ENCODE assay signal across 10 mouse cellular contexts in genomic region chr1:133421975-133422570, GRCm38 (mm10). TPM values are rescaled to one million over a fixed set of nuclear protein-coding genes. Genes with fewer than 3 reads are reported as not detected.
DNase-seq lines count a peak whose midpoint lies in the region; ATAC-seq and TF ChIP-seq lines count a peak whose summit lies in the region.
"Had no signal": no experiment of that assay in that cellular context is flagged by ENCODE, and none has a peak within 500 bp of the region (broad histone marks: within the 10 kb centered on the region; RNA-seq: fewer than 3 reads in every experiment).

No protein-coding gene starts in this region.

- WGBS in heart, adult 2 months: 35% methylated on average over 16 of the region's 16 CpGs
- WGBS in heart, postnatal 0 days: 50% methylated on average over 16 of the region's 16 CpGs
- WGBS in liver, embryonic 15.5 days (ENCODE audit: insufficient replicate concordance): 44% methylated on average over 16 of the region's 16 CpGs

- intact Hi-C loops in heart, adult 2 months (cut with DNase I): loop anchor here (1.0 to 5.0 kb wide), 2 partner anchors 37 to 290 kb away; partner anchors contain the start of gene Ppp1r15b

- DNase-seq in heart, adult 2 months: no peak
- no peak for DNase-seq in heart, adult 9 months (ENCODE audit: low spot score in 2 of 2)
- no peak for DNase-seq in heart, postnatal 0 days (ENCODE audit: low spot score)
- DNase-seq in T-cell, adult 2 months (ENCODE audit: low spot score): no peak
- DNase-seq in adrenal gland, postnatal 10 days: no peak

- H3K36me3 ChIP-seq in heart, adult 2 months (ENCODE audit: control insufficient read depth, insufficient read depth, low read length): no peaks in the 10 kb centered on the region
- H3K36me3 ChIP-seq in ES-Bruce4 (ENCODE audit: control insufficient read depth, insufficient read depth, low read length, poor library complexity, severe bottlenecking): no peaks in the 10 kb centered on the region
- H3K36me3 ChIP-seq in heart, postnatal 0 days (replicated peaks; ENCODE audit: control insufficient read depth, insufficient read depth, low read length): no peaks in the 10 kb centered on the region
- no peaks in the 10 kb centered on the region for H3K36me3 ChIP-seq in liver, embryonic 15.5 days (replicated peaks)

- no peak for TF ChIP-seq EP300 in heart, adult 2 months (IDR thresholded peaks at IDR 0.05; ENCODE audit: insufficient read depth, low read depth, low read length)
- no peak for TF ChIP-seq EP300 in ES-Bruce4 (IDR thresholded peaks at IDR 0.05; ENCODE audit: insufficient read depth, low read depth, low read length)
- TF ChIP-seq EP300 in heart, postnatal 0 days (IDR thresholded peaks at IDR 0.05; ENCODE audit: low read depth): no peak

- ATAC-seq in heart, postnatal 0 days (ENCODE audit: insufficient read depth, low read depth): no peak
- no peak for ATAC-seq in liver, embryonic 15.5 days (ENCODE audit: insufficient read depth)
- no peak for ATAC-seq in cerebellum, adult (ENCODE audit: insufficient number of reproducible peaks, low FRiP score, low TSS enrichment)

- TF ChIP-seq POLR2A in heart, adult 2 months (IDR thresholded peaks at IDR 0.05; ENCODE audit: insufficient read depth, low read depth, low read length): no peak
- no peak for TF ChIP-seq POLR2A in ES-Bruce4 (IDR thresholded peaks at IDR 0.05; ENCODE audit: insufficient read depth, low read length)

- H3K4me3 ChIP-seq in heart, adult 2 months: peak overlapping the region; percentile 91
- peak overlapping the region; percentile 96 for H3K4me3 ChIP-seq in ES-Bruce4 (ENCODE audit: low read depth, low read length)
- H3K4me3 ChIP-seq in heart, postnatal 0 days (ENCODE audit: low read depth, low read length): peak overlapping the region; percentile 79
- peak overlapping the region; percentile 59 for H3K4me3 ChIP-seq in liver, embryonic 15.5 days (replicated peaks)
- H3K4me3 ChIP-seq: myocyte had no signal

- peak; percentile 48 for TF ChIP-seq CTCF in heart, adult 2 months (IDR thresholded peaks at IDR 0.05)
- no peak for TF ChIP-seq CTCF in ES-Bruce4 (IDR thresholded peaks at IDR 0.05; ENCODE audit: low read depth, low read length)
- peak; percentile 22; the same call in 1 of the 2 replicates for TF ChIP-seq CTCF in heart, postnatal 0 days (IDR thresholded peaks at IDR 0.05; ENCODE audit: low read depth)

- H3K9ac ChIP-seq in heart, adult 2 months (ENCODE audit: low read depth, low read length): peak overlapping the region; percentile 61
- peak overlapping the region; percentile 89 for H3K9ac ChIP-seq in ES-Bruce4 (ENCODE audit: low read depth, poor library complexity, severe bottlenecking)
- no peak overlapping the region for H3K9ac ChIP-seq in heart, postnatal 0 days (replicated peaks; ENCODE audit: low read depth, low read length)
- H3K9ac ChIP-seq in liver, embryonic 15.5 days: no peak overlapping the region

- no peaks in the 10 kb centered on the region for H3K9me3 ChIP-seq in ES-Bruce4 (replicated peaks; ENCODE audit: control insufficient read depth, insufficient read depth, low read length, poor library complexity, severe bottlenecking)
- H3K9me3 ChIP-seq in heart, postnatal 0 days (replicated peaks; ENCODE audit: control insufficient read depth, low read length): no peaks in the 10 kb centered on the region
- no peaks in the 10 kb centered on the region for H3K9me3 ChIP-seq in liver, embryonic 15.5 days (replicated peaks)

- peaks cover 4% of the 10 kb centered on the region for H3K79me2 ChIP-seq in heart, adult 2 months (replicated peaks; ENCODE audit: control insufficient read depth, insufficient read depth, low read length)

- peaks cover 21% of the 10 kb centered on the region for H3K4me1 ChIP-seq in heart, adult 2 months (ENCODE audit: control insufficient read depth, insufficient read depth, low read length)
- H3K4me1 ChIP-seq in ES-Bruce4 (ENCODE audit: control insufficient read depth, insufficient read depth, low read length): peaks cover 2% of the 10 kb centered on the region
- H3K4me1 ChIP-seq in heart, postnatal 0 days (ENCODE audit: control insufficient read depth, insufficient read depth): peaks cover 15% of the 10 kb centered on the region; the same call in 1 of the 2 replicates
- H3K4me1 ChIP-seq in liver, embryonic 15.5 days (replicated peaks): peaks cover 21% of the 10 kb centered on the region

- H3K4me2 ChIP-seq in heart, postnatal 0 days (ENCODE audit: low read depth, low read length): peak overlapping the region; percentile 98
- H3K4me2 ChIP-seq in liver, embryonic 15.5 days: peak overlapping the region; percentile 71

- peak overlapping the region; percentile 95 for H3K27ac ChIP-seq in heart, adult 2 months
- no peak overlapping the region for H3K27ac ChIP-seq in ES-Bruce4 (ENCODE audit: insufficient read depth, low read length)
- H3K27ac ChIP-seq in heart, postnatal 0 days (ENCODE audit: low read depth): peak overlapping the region; percentile 90
- no peak overlapping the region for H3K27ac ChIP-seq in liver, embryonic 15.5 days (replicated peaks)

- H3K27me3 ChIP-seq in heart, adult 2 months (ENCODE audit: control insufficient read depth, insufficient read depth, low read length): no peaks in the 10 kb centered on the region
- H3K27me3 ChIP-seq in ES-Bruce4 (ENCODE audit: control insufficient read depth, insufficient read depth, low read length, poor library complexity, severe bottlenecking): no peaks in the 10 kb centered on the region
- H3K27me3 ChIP-seq in heart, postnatal 0 days (ENCODE audit: control insufficient read depth, insufficient read depth, low read length): peaks cover 12% of the 10 kb centered on the region; the same call in 1 of the 2 replicates
- peaks cover 73% of the 10 kb centered on the region for H3K27me3 ChIP-seq in liver, embryonic 15.5 days

RNA-seq across cellular contexts. Expression of gene Sox13, which starts 2.1 kb away (rescaled TPM):
- 10 to 100 TPM; 15.3 to 16.2 TPM for total RNA-seq in heart, adult 2 months (2021)
- polyA plus RNA-seq in heart, adult 2 months (2012; rRNA removed): 24.7 and 28.5 TPM in 2 replicates
- polyA plus RNA-seq in ES-Bruce4 (2011; ENCODE audit: insufficient read depth, insufficient read length, low read depth, missing spikeins): 22.8 and 25.0 TPM in 2 replicates
- total RNA-seq in heart, postnatal 0 days (2014; rRNA removed; ENCODE audit: low replicate concordance): 8.5 and 17.9 TPM in 2 replicates
- 3.0 and 3.3 TPM in 2 replicates for polyA plus RNA-seq in heart, postnatal 0 days (2015; fragmentation: Nextera tagmentation; extraction: Ambion mirVana)
- polyA plus RNA-seq in liver, embryonic 15.5 days (2015; fragmentation: Nextera tagmentation; extraction: Ambion mirVana): 1.6 and 1.9 TPM in 2 replicates
- total RNA-seq in adrenal gland, postnatal 10 days (2021): 10 to 100 TPM; 18.5 to 23.2 TPM

RNA-seq across cellular contexts. Expression of gene Etnk2, which starts 58.7 kb away (rescaled TPM):
- total RNA-seq in heart, adult 2 months (2021): under 1 TPM; 0.29 to 0.93 TPM
- 0.70 and 0.84 TPM in 2 replicates for polyA plus RNA-seq in heart, adult 2 months (2012; rRNA removed)
- 3.3 and 3.4 TPM in 2 replicates for polyA plus RNA-seq in ES-Bruce4 (2011; ENCODE audit: insufficient read depth, insufficient read length, low read depth, missing spikeins)
- total RNA-seq in heart, postnatal 0 days (2014; rRNA removed; ENCODE audit: low replicate concordance): 0.31 and 1.3 TPM in 2 replicates
- 0.41 and 0.97 TPM in 2 replicates for polyA plus RNA-seq in heart, postnatal 0 days (2015; fragmentation: Nextera tagmentation; extraction: Ambion mirVana)
- polyA plus RNA-seq in liver, embryonic 15.5 days (2015; fragmentation: Nextera tagmentation; extraction: Ambion mirVana): 11.3 and 14.2 TPM in 2 replicates
- total RNA-seq in adrenal gland, postnatal 10 days (2021): 10 to 100 TPM; 10.2 to 24.1 TPM
- total RNA-seq: granulocyte monocyte progenitor cell, adult 5-6 weeks had no signal

Comparison
In these comparisons a context has a peak if more than half of its experiments do, and no peak if none do; other contexts are left out.
1. H3K9ac ChIP-seq: peak in heart, adult 2 months (single experiment) and ES-Bruce4 (single experiment); none in heart, postnatal 0 days (single experiment) and liver, embryonic 15.5 days (single experiment).
2. H3K27ac ChIP-seq: peak in heart, adult 2 months (single experiment) and heart, postnatal 0 days (single experiment); none in ES-Bruce4 (single experiment) and liver, embryonic 15.5 days (single experiment).
3. Peak in every context shown above with its lines, with median percentiles within 50 percentile points of each other: H3K4me3 ChIP-seq.